In genomic region chr12:79719091-79719846, GRCm38 (mm10) we compare ENCODE assay signal across 10 mouse cellular contexts.
DNase-seq lines count a peak whose midpoint lies in the region; ATAC-seq and TF ChIP-seq lines count a peak whose summit lies in the region.
"Had no signal": no experiment of that assay in that cellular context is flagged by ENCODE, and none has a peak within 500 bp of the region (broad histone marks: within the 10 kb centered on the region; RNA-seq: fewer than 3 reads in every experiment).

No protein-coding gene starts in this region.

- H3K27me3 ChIP-seq in kidney, embryonic 16.5 days (ENCODE audit: insufficient read depth, low read length), result no peaks in the 10 kb centered on the region
- no peaks in the 10 kb centered on the region for H3K27me3 ChIP-seq in embryonic facial prominence, embryonic 12.5 days
- no peaks in the 10 kb centered on the region for H3K27me3 ChIP-seq in hindbrain, postnatal 0 days (ENCODE audit: insufficient read depth, low read length)
- no peaks in the 10 kb centered on the region for H3K27me3 ChIP-seq in neural tube, embryonic 11.5 days (ENCODE audit: control insufficient read depth, insufficient read depth, low read length)
- H3K27me3 ChIP-seq in liver, embryonic 12.5 days (replicated peaks), result no peaks in the 10 kb centered on the region
- H3K27me3 ChIP-seq: embryonic facial prominence, embryonic 15.5 days had no signal

- no peaks in the 10 kb centered on the region for H3K36me3 ChIP-seq in kidney, embryonic 16.5 days (ENCODE audit: insufficient read depth, low read length)
- H3K36me3 ChIP-seq in embryonic facial prominence, embryonic 12.5 days, result no peaks in the 10 kb centered on the region
- H3K36me3 ChIP-seq in hindbrain, postnatal 0 days (ENCODE audit: insufficient read depth, low read length), result no peaks in the 10 kb centered on the region
- no peaks in the 10 kb centered on the region for H3K36me3 ChIP-seq in neural tube, embryonic 11.5 days (ENCODE audit: control insufficient read depth, insufficient read depth, low read length)
- H3K36me3 ChIP-seq in liver, embryonic 12.5 days, result no peaks in the 10 kb centered on the region
- H3K36me3 ChIP-seq: embryonic facial prominence, embryonic 15.5 days had no signal

- peak overlapping the region; percentile 23; the same call in 1 of the 2 replicates for H3K27ac ChIP-seq in kidney, embryonic 16.5 days (ENCODE audit: low read length)
- peak overlapping the region; percentile 81 for H3K27ac ChIP-seq in embryonic facial prominence, embryonic 12.5 days
- H3K27ac ChIP-seq in hindbrain, postnatal 0 days, result peak overlapping the region; percentile 76
- peak overlapping the region; percentile 89 for H3K27ac ChIP-seq in neural tube, embryonic 11.5 days (ENCODE audit: low read depth, low read length)
- no peak overlapping the region for H3K27ac ChIP-seq in liver, embryonic 12.5 days
- H3K27ac ChIP-seq: embryonic facial prominence, embryonic 15.5 days had no signal

- peak overlapping the region; percentile 55; the same call in 1 of the 2 replicates for H3K9ac ChIP-seq in kidney, embryonic 16.5 days (replicated peaks; ENCODE audit: low read length)
- H3K9ac ChIP-seq in embryonic facial prominence, embryonic 12.5 days, result no peak overlapping the region
- H3K9ac ChIP-seq in hindbrain, postnatal 0 days (replicated peaks; ENCODE audit: low read length), result no peak overlapping the region
- H3K9ac ChIP-seq in neural tube, embryonic 11.5 days (ENCODE audit: low read length), result no peak overlapping the region
- H3K9ac ChIP-seq in liver, embryonic 12.5 days, result no peak overlapping the region
- H3K9ac ChIP-seq: embryonic facial prominence, embryonic 15.5 days had no signal

- WGBS in kidney, embryonic 16.5 days, result 55% methylated on average over 10 of the region's 10 CpGs
- 23% methylated on average over 10 of the region's 10 CpGs for WGBS in embryonic facial prominence, embryonic 12.5 days
- 15% methylated on average over 10 of the region's 10 CpGs for WGBS in hindbrain, postnatal 0 days
- 11% methylated on average over 10 of the region's 10 CpGs for WGBS in neural tube, embryonic 11.5 days
- 45% methylated on average over 10 of the region's 10 CpGs for WGBS in liver, embryonic 12.5 days (ENCODE audit: insufficient replicate concordance)

- no peak for DNase-seq in kidney, postnatal 25 days
- peak; percentile 77 for DNase-seq in hindbrain, postnatal 0 days (ENCODE audit: low spot score)
- DNase-seq in neural tube, embryonic 11.5 days (ENCODE audit: low spot score), result peak; percentile 81
- no peak for DNase-seq in B cell, adult 2 months
- DNase-seq: adrenal gland, postnatal 14 days had no signal

- peak; percentile 37 for ATAC-seq in kidney, embryonic 16.5 days (ENCODE audit: low FRiP score, low TSS enrichment)
- peak; percentile 75 for ATAC-seq in embryonic facial prominence, embryonic 12.5 days (ENCODE audit: insufficient number of reproducible peaks, insufficient read depth, low FRiP score, low TSS enrichment)
- ATAC-seq in hindbrain, postnatal 0 days, result peak; percentile 94
- ATAC-seq in neural tube, embryonic 11.5 days (ENCODE audit: insufficient read depth, low FRiP score, low TSS enrichment), result peak; percentile 83
- no peak for ATAC-seq in liver, embryonic 12.5 days
- ATAC-seq in monocyte, adult 5-6 weeks (replicated peaks; ENCODE audit: insufficient number of reproducible peaks, low FRiP score, low TSS enrichment, poor library complexity, severe bottlenecking), result no peak

- H3K4me2 ChIP-seq in kidney, embryonic 16.5 days (replicated peaks; ENCODE audit: low read depth, low read length), result no peak overlapping the region
- H3K4me2 ChIP-seq in embryonic facial prominence, embryonic 12.5 days (replicated peaks), result no peak overlapping the region
- no peak overlapping the region for H3K4me2 ChIP-seq in hindbrain, postnatal 0 days (ENCODE audit: low read depth, low read length)
- no peak overlapping the region for H3K4me2 ChIP-seq in neural tube, embryonic 11.5 days (ENCODE audit: low read depth)
- H3K4me2 ChIP-seq in liver, embryonic 12.5 days, result no peak overlapping the region
- H3K4me2 ChIP-seq: embryonic facial prominence, embryonic 15.5 days had no signal

- TF ChIP-seq CTCF in hindbrain, postnatal 0 days (IDR thresholded peaks at IDR 0.05; ENCODE audit: low read depth), result no peak

- no peaks in the 10 kb centered on the region for H3K9me3 ChIP-seq in kidney, embryonic 16.5 days (ENCODE audit: low read length)
- no peaks in the 10 kb centered on the region for H3K9me3 ChIP-seq in embryonic facial prominence, embryonic 12.5 days
- no peaks in the 10 kb centered on the region for H3K9me3 ChIP-seq in hindbrain, postnatal 0 days (ENCODE audit: low read length)
- H3K9me3 ChIP-seq in neural tube, embryonic 11.5 days (ENCODE audit: control insufficient read depth, low read length), result no peaks in the 10 kb centered on the region
- H3K9me3 ChIP-seq in liver, embryonic 12.5 days (replicated peaks), result no peaks in the 10 kb centered on the region
- H3K9me3 ChIP-seq: embryonic facial prominence, embryonic 15.5 days had no signal

- peaks cover 30% of the 10 kb centered on the region for H3K4me1 ChIP-seq in kidney, embryonic 16.5 days (ENCODE audit: insufficient read depth, low read length)
- H3K4me1 ChIP-seq in embryonic facial prominence, embryonic 12.5 days, result peaks cover 42% of the 10 kb centered on the region
- H3K4me1 ChIP-seq in hindbrain, postnatal 0 days (ENCODE audit: insufficient read depth, low read length), result peaks cover 7% of the 10 kb centered on the region; the same call in 1 of the 2 replicates
- H3K4me1 ChIP-seq in neural tube, embryonic 11.5 days (ENCODE audit: control insufficient read depth, insufficient read depth, low read length), result peaks cover 32% of the 10 kb centered on the region
- no peaks in the 10 kb centered on the region for H3K4me1 ChIP-seq in liver, embryonic 12.5 days

- no peak overlapping the region for H3K4me3 ChIP-seq in kidney, embryonic 16.5 days (ENCODE audit: low read length)
- no peak overlapping the region for H3K4me3 ChIP-seq in embryonic facial prominence, embryonic 12.5 days
- H3K4me3 ChIP-seq in hindbrain, postnatal 0 days (ENCODE audit: low read length), result no peak overlapping the region
- no peak overlapping the region for H3K4me3 ChIP-seq in neural tube, embryonic 11.5 days (ENCODE audit: low read depth, low read length)
- H3K4me3 ChIP-seq in liver, embryonic 12.5 days, result no peak overlapping the region
- H3K4me3 ChIP-seq: embryonic facial prominence, embryonic 15.5 days had no signal

Comparison
In these comparisons a context has a peak if more than half of its experiments do, and no peak if none do; other contexts are left out.
1. ATAC-seq: peak in kidney, embryonic 16.5 days (single experiment), embryonic facial prominence, embryonic 12.5 days (single experiment), hindbrain, postnatal 0 days (single experiment) and neural tube, embryonic 11.5 days (single experiment); none in liver, embryonic 12.5 days (single experiment) and monocyte, adult 5-6 weeks (single experiment).
2. DNase-seq: peak in hindbrain, postnatal 0 days (single experiment) and neural tube, embryonic 11.5 days (single experiment); none in kidney, postnatal 25 days (0 of 2) and B cell, adult 2 months (0 of 2).